Mouse (Mus musculus) spleen, adult 2 months (tissue): ENCODE data around the gene Fcer1g. TPM values are rescaled to one million over a fixed set of nuclear protein-coding genes. Genes with fewer than 3 reads are reported as not detected.

Source experiments
- DNase-seq, 2 experiments: peaks; one replicate each; pipeline versions ENCODE4 v3.0.0 to v3.0.0-alpha.2; 2012 to 2021; ENCODE audit warnings: low spot score in 2 of 2, low read depth in 1 of 2
- H3K27ac ChIP-seq: fragments of 200-500 bp; 2 replicates; pipeline ENCODE4 v1.5.1; 2012; ENCODE audit warnings: low read length, inconsistent platforms; ENCODE audit not compliant: insufficient read depth
- H3K27me3 ChIP-seq: fragments of 200-500 bp; 2 replicates; pipeline ENCODE4 v1.6.1; 2012; ENCODE audit warnings: mild to moderate bottlenecking, moderate library complexity, low read length, inconsistent platforms; ENCODE audit not compliant: control insufficient read depth, insufficient read depth
- H3K36me3 ChIP-seq: fragments of 200-500 bp; 2 replicates; pipeline ENCODE4 v1.6.1; 2012; ENCODE audit warnings: mild to moderate bottlenecking, low read length, inconsistent platforms; ENCODE audit not compliant: control insufficient read depth, insufficient read depth
- H3K4me1 ChIP-seq: fragments of 200-500 bp; 2 replicates; pipeline ENCODE4 v1.6.1; 2011; ENCODE audit warnings: inconsistent platforms; ENCODE audit not compliant: control insufficient read depth, insufficient read depth, insufficient read length
- H3K4me3 ChIP-seq: fragments of 200-500 bp; 2 replicates; pipeline ENCODE4 v1.5.1; 2011; ENCODE audit warnings: mild to moderate bottlenecking, inconsistent platforms; ENCODE audit not compliant: insufficient read depth, insufficient read length; ENCODE audit errors: extremely low read depth
- CTCF ChIP-seq: fragments of 200-500 bp; IDR thresholded peaks from 2 replicates; pipeline ENCODE4 v1.5.1; 2011; ENCODE audit warnings: mild to moderate bottlenecking, inconsistent platforms; ENCODE audit not compliant: insufficient read depth, insufficient read length, insufficient replicate concordance; ENCODE audit errors: extremely low read depth
- POLR2A ChIP-seq: fragments of 200-500 bp; IDR thresholded peaks from 2 replicates; pipeline ENCODE4 v1.6.1; 2011; ENCODE audit warnings: low read depth, low read length, inconsistent platforms
- WGBS: fragments of 180-500 bp; shearing (Covaris S2); methylation state at CpG from one replicate; pipeline ENCODE4 v1.1.7; 2018; 5-methylcytosine and 5-hydroxymethylcytosine counted together
- polyA plus RNA-seq: library from polyadenylated mRNA; depleted of rRNA; stranded (reverse); fragments of >200 nt; gene quantifications from 2 replicates; pipeline ENCODE4 v1.2.3, GENCODE M21; 2012

Gene Fcer1g
- polyA plus RNA-seq, 1 experiment: 307 TPM

DNA sequence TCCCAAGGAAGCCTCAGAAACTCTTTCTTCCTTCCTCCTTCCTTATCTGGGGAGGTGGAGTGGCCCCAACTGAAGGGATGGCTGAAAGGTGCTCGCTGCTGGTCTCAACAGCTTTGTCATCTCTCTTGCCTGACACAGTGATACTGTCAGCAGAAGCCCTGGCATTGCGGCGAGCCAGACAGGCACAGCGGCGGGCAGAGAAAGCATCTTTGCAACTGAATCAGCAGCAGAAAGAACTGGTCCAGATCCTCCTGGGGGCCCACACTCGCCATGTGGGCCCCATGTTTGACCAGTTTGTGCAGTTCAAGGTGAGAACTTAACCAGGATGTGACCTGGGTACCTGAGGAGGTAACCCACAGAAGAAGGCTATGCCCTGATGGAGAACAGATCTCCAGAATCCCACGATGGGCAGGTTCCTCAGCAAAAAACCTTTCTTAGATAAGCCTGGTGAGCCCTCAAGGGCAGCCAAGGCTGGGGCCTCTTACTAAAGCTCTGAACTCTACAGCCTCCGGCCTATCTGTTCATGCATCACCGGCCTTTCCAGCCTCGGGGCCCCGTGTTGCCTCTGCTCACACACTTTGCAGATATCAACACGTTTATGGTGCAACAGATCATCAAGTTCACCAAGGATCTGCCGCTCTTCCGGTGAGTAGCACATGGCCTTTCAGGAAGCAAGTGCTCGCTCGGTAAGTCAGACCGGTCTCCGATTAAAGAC, 17.8 kb downstream of the Fcer1g start:
- Histone ChIP-seq H3K4me1 (peaks cover 3% of the 10 kb centered on the region; the same call in 1 of the 2 replicates), H3K36me3 (peaks cover 4% of the 10 kb centered on the region; the same call in 1 of the 2 replicates), H3K27me3 (no peaks in the 10 kb centered on the region), H3K27ac (no peak overlapping the region), H3K4me3 (no peak overlapping the region)
- DNase-seq: no peak
- TF ChIP-seq CTCF: no peak
- no peak for TF ChIP-seq POLR2A
- WGBS: 85% methylated on average over 18 of the region's 18 CpGs

- no peaks in the 10 kb centered on the region for H3K4me1 ChIP-seq
- H3K27me3 ChIP-seq: no peaks in the 10 kb centered on the region
- no peaks in the 10 kb centered on the region; the same call in 1 of the 2 replicates for H3K36me3 ChIP-seq
- no peak within 1 kb of the TSS for H3K27ac ChIP-seq
- TF ChIP-seq CTCF (no peak), POLR2A (no peak)
- 88% methylated on average over 10 of the region's 10 CpGs for WGBS
- no peak within 1 kb of the TSS for H3K4me3 ChIP-seq
- DNase-seq: no peak
Measured at GRCm38 (mm10) chr1:171213801-171214496, 20.2 kb downstream of the Fcer1g start, which contains the start of gene Nr1i3. Gene Nr1i3, plus strand, starts transcription at chr1:171213970.

- no peaks in the 10 kb centered on the region for H3K4me1 ChIP-seq
- no peak overlapping the region for H3K4me3 ChIP-seq
- TF ChIP-seq POLR2A (no peak), CTCF (no peak)
- 84% methylated on average over 3 of the region's 3 CpGs for WGBS
- H3K27ac ChIP-seq: no peak overlapping the region
- H3K36me3 ChIP-seq: no peaks in the 10 kb centered on the region
- DNase-seq: no peak
- H3K27me3 ChIP-seq: no peaks in the 10 kb centered on the region
Measured at GRCm38 (mm10) chr1:171212854-171213253, 21.3 kb downstream of the Fcer1g start.

DNA sequence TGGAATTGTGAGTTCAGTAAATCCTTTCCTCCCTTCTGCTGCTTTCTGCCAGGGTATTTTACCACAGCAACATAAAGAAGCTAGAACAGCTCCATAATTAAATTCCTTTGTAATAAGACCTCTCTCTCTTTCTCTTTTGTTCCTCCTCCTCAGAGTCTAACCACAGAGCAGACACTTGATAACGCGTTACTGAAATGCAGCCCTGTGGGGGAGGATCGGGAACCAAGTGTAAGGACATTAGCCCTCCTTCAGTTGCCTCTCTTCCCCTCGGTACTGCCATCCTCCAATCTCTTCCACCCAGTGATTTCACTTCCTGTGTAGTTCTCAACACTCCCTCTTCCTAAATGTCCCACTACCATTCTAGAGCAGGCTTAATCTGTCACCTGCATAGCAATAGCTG, 24.8 kb downstream of the Fcer1g start:
- Histone ChIP-seq H3K4me1 (no peaks in the 10 kb centered on the region), H3K4me3 (no peak overlapping the region), H3K27ac (no peak overlapping the region), H3K36me3 (no peaks in the 10 kb centered on the region), H3K27me3 (no peaks in the 10 kb centered on the region)
- no peak for TF ChIP-seq CTCF
- no peak for TF ChIP-seq POLR2A
- 21% methylated on average over 4 of the region's 4 CpGs for WGBS
- no peak for DNase-seq

DNA sequence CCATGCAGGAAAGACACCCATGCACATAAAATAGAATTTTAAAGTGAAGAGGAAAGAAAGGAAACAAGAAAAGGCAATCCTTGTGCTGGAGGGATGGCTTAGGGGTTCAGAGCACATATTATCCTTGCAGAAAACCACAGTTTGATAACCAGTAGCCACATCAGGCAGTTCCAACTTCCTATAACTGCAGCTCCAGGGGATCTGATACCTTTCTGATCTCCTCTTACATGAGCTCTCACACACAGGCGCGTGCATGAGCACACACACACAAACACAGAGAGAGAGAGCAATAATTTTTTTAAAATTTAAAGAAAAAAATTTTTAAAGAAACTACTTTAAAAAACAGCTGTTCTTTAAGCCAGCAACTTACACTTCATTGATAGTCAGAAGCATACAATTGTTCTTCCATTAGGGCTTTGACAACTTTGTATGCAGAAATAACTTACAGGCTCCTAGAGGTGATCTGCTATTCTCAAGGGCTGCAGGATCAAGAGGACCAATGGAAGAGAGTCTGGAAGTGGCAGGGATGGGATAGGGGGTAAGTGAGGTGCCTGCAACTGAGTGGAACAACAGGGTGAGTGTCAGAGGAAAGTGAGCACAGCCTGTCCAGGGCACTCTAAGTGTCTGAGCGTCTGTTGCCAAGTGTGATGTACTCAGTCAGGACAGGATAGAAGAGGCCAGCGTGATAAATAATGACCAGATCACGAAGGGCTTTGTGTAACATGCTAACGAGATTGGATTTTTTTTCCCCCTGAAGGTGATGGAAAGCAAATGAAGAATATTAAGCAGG, 28.3 kb downstream of the Fcer1g start:
- TF ChIP-seq CTCF (no peak), POLR2A (no peak)
- no peak for DNase-seq
- Histone ChIP-seq H3K4me1 (no peaks in the 10 kb centered on the region), H3K27me3 (no peaks in the 10 kb centered on the region), H3K4me3 (no peak overlapping the region), H3K27ac (no peak overlapping the region), H3K36me3 (no peaks in the 10 kb centered on the region)
- 72% methylated on average over 6 of the region's 6 CpGs for WGBS

- Histone ChIP-seq H3K27me3 (no peaks in the 10 kb centered on the region), H3K27ac (no peak overlapping the region), H3K36me3 (no peaks in the 10 kb centered on the region), H3K4me3 (no peak overlapping the region), H3K4me1 (no peaks in the 10 kb centered on the region)
- no peak for TF ChIP-seq CTCF
- no peak for TF ChIP-seq POLR2A
- 91% methylated on average over 7 of the region's 7 CpGs for WGBS
- DNase-seq: no peak
Measured at GRCm38 (mm10) chr1:171204249-171204644, 29.9 kb downstream of the Fcer1g start.
